Mouse (Mus musculus) layer of hippocampus, adult 11-12 months (tissue): ENCODE data around the gene Ccl12.

Experiments used
- DNase-seq: peaks from one replicate; pipeline ENCODE4 v3.0.0; 2022; ENCODE audit warnings: low spot score

The Ccl12 gene

DNA sequence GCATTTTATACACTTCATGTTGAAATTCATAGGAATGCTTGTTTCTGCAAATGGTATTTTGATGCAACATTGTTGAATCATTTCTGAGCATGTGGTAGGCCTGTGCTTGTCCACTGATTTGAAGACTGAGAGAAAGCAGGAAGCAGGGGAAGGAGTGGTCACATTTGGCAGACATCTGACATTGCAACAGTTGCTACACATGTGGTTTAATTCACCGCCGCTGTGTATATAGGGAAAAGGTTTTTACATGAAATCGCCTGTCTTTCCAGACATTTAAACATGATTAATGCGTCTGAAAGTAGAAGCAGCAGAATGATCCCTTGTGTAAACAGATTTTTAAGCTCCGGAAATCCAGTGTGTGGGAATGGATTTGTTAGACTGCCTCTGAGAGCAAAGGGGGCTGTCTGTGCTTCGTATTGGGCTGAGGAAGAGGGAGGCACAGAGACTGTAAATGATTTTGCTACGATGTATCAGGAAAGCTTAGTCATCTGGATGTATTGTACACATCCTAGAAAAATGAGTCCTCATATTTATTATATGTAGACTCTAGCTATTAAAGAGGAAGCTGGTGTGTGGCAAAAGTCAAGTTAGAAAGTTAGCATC is 37.9 kb downstream of the Ccl12 start:
- no peak for DNase-seq
